Mouse (Mus musculus): ENCODE data around the gene Tas2r131. TPM values are rescaled to one million over a fixed set of nuclear protein-coding genes. Genes with fewer than 3 reads are reported as not detected.
"Not testable (repeated sequence)": the region's sequence is repeated elsewhere in the genome, so short reads cannot be mapped to it uniquely, and the experiment has no call there.

Gene Tas2r131
- not detected in 2 replicates for polyA plus RNA-seq (2012; rRNA removed)

DNA sequence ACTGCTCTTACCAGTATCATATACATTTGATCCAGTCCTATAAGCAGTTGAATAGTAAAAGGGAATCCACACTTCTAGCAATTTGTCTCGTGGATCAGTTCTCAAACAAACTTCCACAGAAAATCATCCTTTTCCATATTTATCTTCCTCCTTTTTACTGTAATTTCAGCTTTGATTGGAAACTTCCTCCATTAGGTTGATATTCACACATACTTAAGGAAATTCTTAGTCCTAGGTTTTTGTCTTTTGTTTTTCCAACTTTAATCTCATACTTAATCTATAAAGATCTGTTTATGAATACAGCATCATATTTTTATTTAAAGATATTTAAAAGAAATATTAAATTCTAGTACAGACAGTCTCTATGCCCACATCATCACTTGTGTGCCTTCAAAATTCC lies at the start of gene Tas2r131:
Gene Tas2r131, minus strand, starts transcription at position 101 of the 400 bp plus-strand sequence.
- Histone ChIP-seq H3K4me1 (ENCODE audit: control insufficient read depth, insufficient read depth, low read length) (no peaks in the 10 kb centered on the region), H3K27ac (ENCODE audit: insufficient read depth, low read length) (no peak within 1 kb of the TSS), H3K27me3 (ENCODE audit: control insufficient read depth, insufficient read depth, low read length) (no peaks in the 10 kb centered on the region), H3K4me3 (replicated peaks; ENCODE audit: insufficient read depth, low read depth, low read length) (no peak within 1 kb of the TSS)
- DNase-seq: no peak
- TF ChIP-seq POLR2A (IDR thresholded peaks at IDR 0.05; ENCODE audit: borderline replicate concordance, insufficient read depth, low read length) (no peak), CTCF (IDR thresholded peaks at IDR 0.05; ENCODE audit: borderline replicate concordance, insufficient read depth, low read depth, low read length) (no peak)
- WGBS: 47% methylated on average over 1 of the region's 1 CpGs

DNA sequence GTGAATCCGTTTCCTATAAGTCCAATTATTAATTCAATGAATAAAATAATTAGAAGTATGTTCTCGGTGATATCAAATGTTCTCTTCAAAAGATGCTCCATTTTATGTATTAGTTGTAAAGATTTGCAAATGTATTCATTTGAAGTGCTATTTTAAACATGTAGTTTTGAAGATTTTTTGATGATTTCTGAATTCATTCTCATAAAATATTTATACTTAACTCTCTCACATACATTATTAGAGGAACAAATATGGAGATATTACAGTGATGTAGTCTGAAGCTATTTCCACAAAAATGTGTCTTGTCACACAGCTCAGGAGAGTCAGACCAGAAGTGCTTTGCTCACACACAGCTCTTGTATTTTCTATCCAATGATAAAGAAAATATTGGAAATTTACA lies 23.1 kb upstream of the Tas2r131 start, which contains the start of gene Tas2r109:
Gene Tas2r109, minus strand, starts transcription at position 101 of the 400 bp plus-strand sequence.
- DNase-seq: no peak
- Histone ChIP-seq H3K4me1 (ENCODE audit: control insufficient read depth, insufficient read depth, low read length) (no peaks in the 10 kb centered on the region), H3K27me3 (ENCODE audit: control insufficient read depth, insufficient read depth, low read length) (no peaks in the 10 kb centered on the region), H3K27ac (ENCODE audit: insufficient read depth, low read length) (no peak within 1 kb of the TSS), H3K4me3 (replicated peaks; ENCODE audit: insufficient read depth, low read depth, low read length) (no peak within 1 kb of the TSS)
- WGBS: 71% methylated on average over 2 of the region's 2 CpGs
- no peak for TF ChIP-seq POLR2A (IDR thresholded peaks at IDR 0.05; ENCODE audit: borderline replicate concordance, insufficient read depth, low read length)
- TF ChIP-seq CTCF (IDR thresholded peaks at IDR 0.05; ENCODE audit: borderline replicate concordance, insufficient read depth, low read depth, low read length): no peak

DNA sequence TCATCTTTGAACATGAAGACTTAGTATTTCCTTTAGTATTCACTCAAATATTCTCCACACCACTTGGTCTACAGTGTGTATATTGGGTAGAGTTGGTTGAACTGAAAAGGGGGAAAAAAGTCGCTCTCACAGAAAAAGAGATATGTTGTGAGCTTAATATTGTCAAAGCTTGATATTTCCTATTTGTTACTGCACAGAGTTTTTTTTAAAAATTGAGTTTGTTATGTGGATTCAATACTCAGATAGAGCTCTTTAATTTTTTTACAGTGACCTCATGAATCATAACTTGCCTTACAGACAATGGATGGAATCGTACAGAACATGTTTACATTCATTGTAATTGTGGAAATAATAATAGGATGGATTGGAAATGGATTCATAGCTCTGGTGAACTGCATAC lies 6.9 kb downstream of the Tas2r131 start, which contains the start of gene Tas2r129:
Gene Tas2r129, plus strand, starts transcription at position 301 of the 400 bp plus-strand sequence.
- Histone ChIP-seq H3K4me1 (ENCODE audit: control insufficient read depth, insufficient read depth, low read length) (no peaks in the 10 kb centered on the region), H3K27ac (ENCODE audit: insufficient read depth, low read length) (no peak within 1 kb of the TSS), H3K27me3 (ENCODE audit: control insufficient read depth, insufficient read depth, low read length) (no peaks in the 10 kb centered on the region), H3K4me3 (replicated peaks; ENCODE audit: insufficient read depth, low read depth, low read length) (no peak within 1 kb of the TSS)
- TF ChIP-seq CTCF (IDR thresholded peaks at IDR 0.05; ENCODE audit: borderline replicate concordance, insufficient read depth, low read depth, low read length) (no peak), POLR2A (IDR thresholded peaks at IDR 0.05; ENCODE audit: borderline replicate concordance, insufficient read depth, low read length) (no peak)
- WGBS: 84% methylated on average over 2 of the region's 2 CpGs
- no peak for DNase-seq

GRCm38 (mm10) chr6:132941376-132941775 lies 16.3 kb downstream of the Tas2r131 start:
- H3K27ac ChIP-seq (ENCODE audit: insufficient read depth, low read length); H3K4me1 ChIP-seq (ENCODE audit: control insufficient read depth, insufficient read depth, low read length); H3K4me3 ChIP-seq (replicated peaks; ENCODE audit: insufficient read depth, low read depth, low read length); H3K27me3 ChIP-seq (ENCODE audit: control insufficient read depth, insufficient read depth, low read length); DNase-seq: not testable (repeated sequence)

DNA sequence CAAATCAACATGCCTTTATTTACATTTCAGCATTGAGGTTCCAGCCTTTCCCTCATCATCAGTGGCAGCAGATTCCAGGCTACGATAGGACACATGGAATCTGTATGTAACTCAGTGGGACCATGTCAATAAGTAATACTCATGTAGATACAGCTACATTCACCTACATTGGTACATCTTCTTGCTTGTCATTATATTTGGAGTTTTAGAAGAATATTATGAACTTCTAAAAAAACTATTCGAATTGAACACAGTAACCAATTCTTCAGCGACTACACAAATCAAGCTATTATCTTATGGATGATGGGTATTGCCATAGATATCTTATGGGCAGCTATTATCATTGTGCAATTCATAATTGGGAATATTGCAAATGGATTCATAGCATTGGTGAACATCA lies 48.4 kb downstream of the Tas2r131 start, which contains the start of gene Tas2r125:
Gene Tas2r125, plus strand, starts transcription at position 301 of the 400 bp plus-strand sequence.
- Histone ChIP-seq H3K27ac (ENCODE audit: insufficient read depth, low read length) (no peak within 1 kb of the TSS), H3K4me3 (replicated peaks; ENCODE audit: insufficient read depth, low read depth, low read length) (no peak within 1 kb of the TSS), H3K27me3 (ENCODE audit: control insufficient read depth, insufficient read depth, low read length) (no peaks in the 10 kb centered on the region), H3K4me1 (ENCODE audit: control insufficient read depth, insufficient read depth, low read length) (no peaks in the 10 kb centered on the region)
- TF ChIP-seq POLR2A (IDR thresholded peaks at IDR 0.05; ENCODE audit: borderline replicate concordance, insufficient read depth, low read length) (no peak), CTCF (IDR thresholded peaks at IDR 0.05; ENCODE audit: borderline replicate concordance, insufficient read depth, low read depth, low read length) (no peak)
- DNase-seq: no peak
- WGBS: 83% methylated on average over 3 of the region's 3 CpGs

Other genes with a start within 250 kb of the Tas2r131 start
- not detected in 2 replicates for gene Tas2r122, start 246.0 kb downstream of the Tas2r131 start, polyA plus RNA-seq (2012; rRNA removed)
- gene Tas2r115, start 219.9 kb downstream of the Tas2r131 start, polyA plus RNA-seq (2012; rRNA removed): not detected in 2 replicates
- gene Tas2r124, start 203.2 kb downstream of the Tas2r131 start, polyA plus RNA-seq (2012; rRNA removed): not detected in 2 replicates
- gene Tas2r102, start 195.8 kb downstream of the Tas2r131 start, polyA plus RNA-seq (2012; rRNA removed): not detected in 2 replicates
- not detected in 2 replicates for gene Tas2r136, start 179.8 kb downstream of the Tas2r131 start, polyA plus RNA-seq (2012; rRNA removed)
- gene Tas2r117, start 155.1 kb downstream of the Tas2r131 start, polyA plus RNA-seq (2012; rRNA removed): not detected in 2 replicates
- gene Tas2r123, start 110.8 kb downstream of the Tas2r131 start, polyA plus RNA-seq (2012; rRNA removed): not detected in 2 replicates
- not detected in 2 replicates for gene Tas2r116, start 102.5 kb downstream of the Tas2r131 start, polyA plus RNA-seq (2012; rRNA removed)
- gene Tas2r110, start 89.9 kb downstream of the Tas2r131 start, polyA plus RNA-seq (2012; rRNA removed): not detected in 2 replicates
- gene Tas2r113, start 64.9 kb downstream of the Tas2r131 start, polyA plus RNA-seq (2012; rRNA removed): not detected in 2 replicates
- gene Tas2r125, start 48.3 kb downstream of the Tas2r131 start, polyA plus RNA-seq (2012; rRNA removed): not detected in 2 replicates
- not detected in 2 replicates for gene Tas2r129, start 6.8 kb downstream of the Tas2r131 start, polyA plus RNA-seq (2012; rRNA removed)
- not detected in 2 replicates for gene Tas2r109, start 23.0 kb upstream of the Tas2r131 start, polyA plus RNA-seq (2012; rRNA removed)
- gene Tas2r103, start 79.2 kb upstream of the Tas2r131 start, polyA plus RNA-seq (2012; rRNA removed): not detected in 2 replicates
- not detected in 2 replicates for gene Tas2r140, start 97.9 kb upstream of the Tas2r131 start, polyA plus RNA-seq (2012; rRNA removed)
- gene Smim10l1, start 147.0 kb upstream of the Tas2r131 start, polyA plus RNA-seq (2012; rRNA removed): 82.1 and 84.5 TPM in 2 replicates